Mouse (Mus musculus) bone marrow, adult 2 months (tissue): ENCODE measurements at regions not wholly inside any gene's neighbourhood (a gene's known extent, or its start where the extent isn't known, plus 50 kb on each side); places are given as distances from the start of the nearest gene placed in this dataset.

Experiments used
- CTCF ChIP-seq: fragments of 200-500 bp; IDR thresholded peaks from 2 replicates; pipeline ENCODE4 v1.5.1; 2011; ENCODE audit warnings: low read length, control low read depth; ENCODE audit not compliant: control insufficient read depth, insufficient read depth
- POLR2A ChIP-seq: fragments of 200-500 bp; IDR thresholded peaks from 2 replicates; pipeline ENCODE4 v1.6.1; 2011; ENCODE audit warnings: low read depth, mild to moderate bottlenecking, control low read depth, low read length, borderline replicate concordance; ENCODE audit not compliant: control insufficient read depth

DNA sequence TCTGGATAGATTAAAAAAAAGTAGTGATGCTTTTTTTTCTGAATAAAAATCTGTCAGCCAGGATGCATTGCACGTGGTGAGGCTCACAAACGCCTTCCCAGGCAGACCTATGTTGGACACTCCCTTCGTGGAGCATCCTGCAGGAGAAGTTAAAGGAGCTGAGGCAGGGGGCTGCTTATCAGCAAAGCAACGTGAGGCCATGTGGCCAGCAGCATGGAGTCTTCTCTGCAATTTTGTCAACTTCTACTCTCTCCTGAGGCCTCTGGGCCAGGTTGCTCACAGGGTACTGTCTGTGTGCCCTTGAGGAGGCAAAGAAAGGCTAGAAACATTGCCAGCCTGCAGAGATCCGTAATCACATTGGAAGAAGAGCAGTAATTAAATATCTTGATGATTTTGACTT, 140.0 kb upstream of the Gm17728 start:
- TF ChIP-seq CTCF (no peak), POLR2A (no peak)
